Mouse (Mus musculus): ENCODE data around the gene Sorbs2. TPM values are rescaled to one million over a fixed set of nuclear protein-coding genes. Genes with fewer than 3 reads are reported as not detected.

The Sorbs2 gene
- polyA plus RNA-seq, 1 experiment from 2014 or later, result 43.2 TPM

DNA sequence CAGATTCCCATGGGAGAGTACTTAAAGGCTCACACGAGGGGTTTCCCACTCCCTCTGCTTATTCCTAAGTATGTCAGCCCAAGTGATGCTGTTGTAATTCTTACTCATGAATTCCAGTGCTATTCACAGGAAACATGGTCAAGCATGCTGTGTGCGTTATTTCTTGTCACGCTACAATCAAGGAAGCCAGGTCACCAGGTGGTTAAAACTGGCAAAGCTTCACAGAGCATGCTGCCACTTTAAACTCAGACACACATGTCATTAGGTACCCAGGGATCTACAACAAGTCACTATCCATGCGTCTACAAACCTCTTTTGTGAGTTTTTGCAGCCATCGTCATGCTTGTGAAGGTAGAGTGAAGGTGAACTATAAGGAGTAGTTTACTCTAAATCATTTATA lies 267.3 kb downstream of the Sorbs2 start:
- Histone ChIP-seq H3K9ac (no peak overlapping the region), H3K4me2 (no peak overlapping the region), H3K4me3 (replicated peaks) (no peak overlapping the region), H3K4me1 (no peaks in the 10 kb centered on the region), H3K36me3 (peaks cover 39% of the 10 kb centered on the region), H3K27me3 (no peaks in the 10 kb centered on the region), H3K27ac (no peak overlapping the region), H3K9me3 (replicated peaks) (no peaks in the 10 kb centered on the region)
- WGBS, result 83% methylated on average over 5 of the region's 5 CpGs
- ATAC-seq (replicated peaks; ENCODE audit: low FRiP score), result no peak

DNA sequence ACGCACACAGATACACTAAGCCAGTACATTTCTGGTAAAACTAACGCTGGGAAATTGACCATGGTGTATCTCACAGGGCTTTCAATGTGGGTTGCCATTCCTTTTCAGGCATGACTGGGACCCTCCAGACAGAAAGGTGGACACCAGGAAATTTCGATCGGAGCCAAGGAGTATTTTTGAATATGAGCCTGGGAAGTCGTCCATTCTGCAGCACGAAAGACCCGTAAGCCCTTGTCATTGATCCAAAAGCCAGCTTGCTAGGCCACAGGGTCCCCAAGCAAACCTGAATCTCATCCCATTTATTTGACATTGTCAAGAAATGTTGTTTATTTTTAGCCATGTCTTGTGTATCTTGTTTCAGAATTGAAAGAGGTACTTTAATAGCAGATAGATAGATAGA lies 267.9 kb downstream of the Sorbs2 start:
- Histone ChIP-seq H3K27ac (no peak overlapping the region), H3K9me3 (replicated peaks) (no peaks in the 10 kb centered on the region), H3K36me3 (peaks cover 33% of the 10 kb centered on the region), H3K9ac (no peak overlapping the region), H3K4me1 (no peaks in the 10 kb centered on the region), H3K4me3 (replicated peaks) (no peak overlapping the region), H3K27me3 (no peaks in the 10 kb centered on the region), H3K4me2 (no peak overlapping the region)
- 94% methylated on average over 7 of the region's 7 CpGs for WGBS
- ATAC-seq (replicated peaks; ENCODE audit: low FRiP score), result no peak

DNA sequence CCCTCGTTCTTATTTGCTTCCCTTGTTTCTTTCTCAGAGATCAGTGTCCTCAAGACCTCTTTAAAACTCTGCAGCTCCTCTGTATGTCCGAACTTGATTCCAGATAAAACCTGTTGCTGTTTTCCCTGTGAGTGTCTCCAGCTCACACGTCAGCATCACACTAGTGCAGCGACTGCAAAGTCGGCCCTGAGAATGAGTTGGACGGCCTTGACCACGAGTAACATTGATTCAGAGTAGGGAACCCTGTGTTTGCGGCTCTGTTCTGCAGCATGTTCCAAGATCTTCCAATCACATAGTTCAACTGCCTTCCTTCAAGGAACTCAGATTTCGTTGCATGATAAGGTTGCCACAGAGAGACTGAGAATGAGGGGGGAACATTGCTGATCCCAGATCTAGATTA lies 268.8 kb downstream of the Sorbs2 start:
- no peak overlapping the region for H3K4me3 ChIP-seq (replicated peaks)
- ATAC-seq (replicated peaks; ENCODE audit: low FRiP score), result no peak
- no peaks in the 10 kb centered on the region for H3K9me3 ChIP-seq (replicated peaks)
- no peak overlapping the region for H3K4me2 ChIP-seq
- WGBS, result 87% methylated on average over 9 of the region's 9 CpGs
- no peaks in the 10 kb centered on the region for H3K4me1 ChIP-seq
- no peaks in the 10 kb centered on the region for H3K27me3 ChIP-seq
- H3K9ac ChIP-seq, result no peak overlapping the region
- H3K27ac ChIP-seq, result no peak overlapping the region
- H3K36me3 ChIP-seq, result peaks cover 28% of the 10 kb centered on the region

DNA sequence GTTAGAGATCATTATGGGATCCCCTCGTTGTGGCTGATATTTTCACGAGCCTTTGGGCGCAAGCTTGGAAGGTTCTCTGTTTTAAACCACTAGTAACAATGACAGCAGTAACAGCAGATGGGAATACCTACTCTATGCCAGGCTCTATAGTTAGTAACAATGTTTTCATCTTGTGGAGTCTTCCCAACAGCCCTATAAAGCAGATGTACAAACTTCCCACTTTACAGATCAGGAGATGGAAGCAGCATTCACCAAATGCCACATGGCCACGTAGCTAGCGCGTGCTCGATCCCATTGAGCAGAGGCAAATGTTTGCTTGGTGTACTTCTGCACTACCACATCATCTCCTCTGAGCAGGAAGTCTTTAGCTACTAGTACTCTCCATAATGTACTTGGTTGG lies 269.4 kb downstream of the Sorbs2 start:
- Histone ChIP-seq H3K4me2 (no peak overlapping the region), H3K9ac (no peak overlapping the region), H3K9me3 (replicated peaks) (no peaks in the 10 kb centered on the region), H3K4me1 (no peaks in the 10 kb centered on the region), H3K27me3 (no peaks in the 10 kb centered on the region), H3K4me3 (replicated peaks) (no peak overlapping the region), H3K36me3 (peaks cover 22% of the 10 kb centered on the region), H3K27ac (no peak overlapping the region)
- WGBS, result 94% methylated on average over 7 of the region's 7 CpGs
- ATAC-seq (replicated peaks; ENCODE audit: low FRiP score), result no peak

DNA sequence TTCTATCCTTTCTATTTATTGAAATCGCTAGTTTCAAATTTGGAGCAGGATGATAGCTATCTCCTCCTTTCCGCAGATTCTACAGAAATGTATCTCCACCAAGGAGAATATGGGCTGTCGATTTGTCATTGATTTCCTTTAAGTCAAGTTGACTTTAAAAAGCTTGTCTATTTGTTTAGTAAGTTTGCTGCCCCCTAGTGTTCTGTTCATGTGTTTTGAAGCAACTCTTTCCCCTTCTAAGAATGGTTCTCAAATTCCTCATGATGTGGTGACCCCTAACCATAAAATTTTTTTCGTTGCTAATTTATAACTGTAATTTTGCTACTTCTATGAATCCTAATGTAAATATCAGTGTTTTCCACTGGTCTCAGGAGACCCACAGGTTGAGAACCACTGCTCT lies 273.0 kb downstream of the Sorbs2 start:
- Histone ChIP-seq H3K27me3 (no peaks in the 10 kb centered on the region), H3K4me1 (no peaks in the 10 kb centered on the region), H3K27ac (no peak overlapping the region), H3K9ac (no peak overlapping the region), H3K4me2 (no peak overlapping the region), H3K4me3 (replicated peaks) (no peak overlapping the region), H3K36me3 (peaks cover 9% of the 10 kb centered on the region; the same call in 1 of the 2 replicates), H3K9me3 (replicated peaks) (no peaks in the 10 kb centered on the region)
- 55% methylated on average over 4 of the region's 4 CpGs for WGBS
- no peak for ATAC-seq (replicated peaks; ENCODE audit: low FRiP score)

DNA sequence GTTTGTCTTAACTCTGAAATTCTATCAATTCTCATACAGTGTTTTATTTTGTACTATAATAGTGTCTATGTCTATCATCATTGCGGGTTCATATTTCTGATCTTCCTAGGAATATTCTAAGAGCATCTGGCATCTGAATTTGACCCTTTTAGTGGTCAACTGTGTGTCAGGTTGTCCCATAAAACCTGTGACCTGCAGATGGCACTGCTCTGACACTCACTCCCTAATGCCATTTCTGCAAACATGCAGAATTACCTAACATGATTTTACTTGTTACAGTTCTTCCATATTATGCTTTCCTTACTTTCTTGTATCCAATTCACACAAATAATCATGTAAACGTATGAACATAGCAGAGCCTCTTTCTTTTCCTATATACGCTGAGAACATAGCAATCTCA lies 281.0 kb downstream of the Sorbs2 start:
- Histone ChIP-seq H3K36me3 (peaks cover 7% of the 10 kb centered on the region; the same call in 1 of the 2 replicates), H3K4me1 (no peaks in the 10 kb centered on the region), H3K27ac (no peak overlapping the region), H3K27me3 (no peaks in the 10 kb centered on the region), H3K9me3 (replicated peaks) (no peaks in the 10 kb centered on the region), H3K4me2 (no peak overlapping the region), H3K4me3 (replicated peaks) (no peak overlapping the region), H3K9ac (no peak overlapping the region)
- no peak for ATAC-seq (replicated peaks; ENCODE audit: low FRiP score)
- 82% methylated on average over 3 of the region's 3 CpGs for WGBS

DNA sequence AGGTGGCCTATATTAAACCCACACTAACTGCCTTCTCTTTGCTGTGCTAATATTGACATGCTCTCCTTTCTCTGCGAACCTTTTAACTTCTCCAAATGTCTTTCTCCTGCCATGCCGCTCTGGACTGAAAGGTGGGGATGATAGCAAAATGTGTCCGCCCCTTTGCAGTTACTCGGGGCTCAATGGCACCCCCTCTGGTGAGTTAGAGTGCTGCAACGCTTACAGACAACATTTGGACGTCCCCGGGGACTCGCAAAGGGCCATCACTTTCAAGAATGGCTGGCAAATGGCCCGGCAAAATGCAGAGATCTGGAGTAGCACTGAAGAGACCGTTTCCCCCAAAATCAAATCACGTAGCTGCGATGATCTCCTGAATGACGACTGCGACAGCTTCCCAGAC lies 287.3 kb downstream of the Sorbs2 start:
- Histone ChIP-seq H3K27me3 (no peaks in the 10 kb centered on the region), H3K27ac (no peak overlapping the region), H3K9ac (no peak overlapping the region), H3K4me3 (replicated peaks) (no peak overlapping the region), H3K9me3 (replicated peaks) (no peaks in the 10 kb centered on the region), H3K4me2 (no peak overlapping the region), H3K4me1 (no peaks in the 10 kb centered on the region), H3K36me3 (peaks cover 24% of the 10 kb centered on the region)
- ATAC-seq (replicated peaks; ENCODE audit: low FRiP score), result no peak
- 89% methylated on average over 14 of the region's 14 CpGs for WGBS

DNA sequence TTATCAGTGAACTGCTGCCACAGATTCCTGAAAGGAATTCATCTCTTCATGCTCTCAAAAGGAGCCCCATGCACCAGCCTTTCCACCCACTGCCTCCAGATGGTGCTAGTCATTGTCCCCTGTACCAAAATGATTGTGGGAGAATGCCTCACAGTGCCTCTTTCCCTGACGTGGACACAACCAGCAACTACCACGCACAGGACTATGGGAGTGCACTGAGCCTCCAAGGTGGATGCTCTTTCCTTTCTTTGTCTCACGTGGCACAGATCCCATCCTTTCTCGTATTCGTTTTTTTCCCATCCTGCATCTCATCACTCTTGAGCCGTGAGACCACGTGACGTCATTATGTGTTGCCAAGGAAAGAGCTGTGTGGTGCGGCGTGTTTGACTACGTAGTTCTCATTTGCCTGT lies 288.7 kb downstream of the Sorbs2 start:
- 69% methylated on average over 11 of the region's 11 CpGs for WGBS
- no peak overlapping the region for H3K9ac ChIP-seq
- H3K4me3 ChIP-seq (replicated peaks), result no peak overlapping the region
- H3K27me3 ChIP-seq, result no peaks in the 10 kb centered on the region
- H3K9me3 ChIP-seq (replicated peaks), result no peaks in the 10 kb centered on the region
- no peaks in the 10 kb centered on the region for H3K4me1 ChIP-seq
- ATAC-seq (replicated peaks; ENCODE audit: low FRiP score), result no peak
- 0 out of 2 replicates have a peak overlapping the region, but pooled peaks have one; percentile 3 for H3K4me2 ChIP-seq
- peaks cover 33% of the 10 kb centered on the region for H3K36me3 ChIP-seq
- no peak overlapping the region for H3K27ac ChIP-seq

DNA sequence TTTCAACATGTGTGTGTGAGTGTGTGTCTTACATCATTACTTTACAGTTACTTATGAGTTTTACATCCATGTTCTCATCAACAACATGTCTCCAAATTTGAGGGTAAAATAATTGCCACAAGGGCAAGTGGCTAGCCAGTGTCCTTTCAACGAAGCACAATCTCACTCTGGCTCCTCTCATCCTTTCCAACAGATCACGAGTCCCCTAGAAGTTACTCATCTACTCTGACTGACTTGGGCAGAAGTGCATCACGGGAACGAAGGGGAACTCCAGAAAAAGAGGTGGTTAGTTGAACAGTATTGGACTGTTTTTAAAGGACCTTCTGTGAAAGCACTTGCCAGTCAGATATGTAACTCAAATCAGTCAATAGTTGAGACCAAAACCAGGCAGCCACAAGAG lies 291.9 kb downstream of the Sorbs2 start:
- H3K9me3 ChIP-seq (replicated peaks), result no peaks in the 10 kb centered on the region
- H3K4me1 ChIP-seq, result no peaks in the 10 kb centered on the region
- no peak for ATAC-seq (replicated peaks; ENCODE audit: low FRiP score)
- H3K27ac ChIP-seq, result no peak overlapping the region
- WGBS, result 89% methylated on average over 4 of the region's 4 CpGs
- H3K9ac ChIP-seq, result no peak overlapping the region
- no peak overlapping the region for H3K4me2 ChIP-seq
- H3K27me3 ChIP-seq, result no peaks in the 10 kb centered on the region
- peaks cover 37% of the 10 kb centered on the region for H3K36me3 ChIP-seq
- H3K4me3 ChIP-seq (replicated peaks), result no peak overlapping the region

DNA sequence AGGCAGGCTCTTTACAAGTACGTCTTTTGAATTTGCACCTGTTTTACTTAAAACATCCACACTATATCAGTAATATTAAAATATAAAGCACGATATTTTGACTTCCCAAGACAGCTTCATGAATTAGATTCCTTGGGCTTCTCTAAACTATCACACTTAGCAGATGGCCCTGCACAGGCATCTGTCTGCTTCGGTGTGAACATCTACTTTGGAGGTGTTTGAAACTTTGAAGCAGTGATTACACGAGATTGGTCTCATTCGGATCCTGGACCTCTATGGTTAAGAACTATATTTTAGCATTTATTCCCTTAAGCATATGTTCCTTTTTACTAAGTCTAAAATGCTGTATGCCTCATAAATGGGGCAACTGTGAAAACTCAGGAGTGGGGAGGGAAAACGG lies 301.0 kb downstream of the Sorbs2 start:
- no peaks in the 10 kb centered on the region for H3K4me1 ChIP-seq
- no peak overlapping the region for H3K27ac ChIP-seq

DNA sequence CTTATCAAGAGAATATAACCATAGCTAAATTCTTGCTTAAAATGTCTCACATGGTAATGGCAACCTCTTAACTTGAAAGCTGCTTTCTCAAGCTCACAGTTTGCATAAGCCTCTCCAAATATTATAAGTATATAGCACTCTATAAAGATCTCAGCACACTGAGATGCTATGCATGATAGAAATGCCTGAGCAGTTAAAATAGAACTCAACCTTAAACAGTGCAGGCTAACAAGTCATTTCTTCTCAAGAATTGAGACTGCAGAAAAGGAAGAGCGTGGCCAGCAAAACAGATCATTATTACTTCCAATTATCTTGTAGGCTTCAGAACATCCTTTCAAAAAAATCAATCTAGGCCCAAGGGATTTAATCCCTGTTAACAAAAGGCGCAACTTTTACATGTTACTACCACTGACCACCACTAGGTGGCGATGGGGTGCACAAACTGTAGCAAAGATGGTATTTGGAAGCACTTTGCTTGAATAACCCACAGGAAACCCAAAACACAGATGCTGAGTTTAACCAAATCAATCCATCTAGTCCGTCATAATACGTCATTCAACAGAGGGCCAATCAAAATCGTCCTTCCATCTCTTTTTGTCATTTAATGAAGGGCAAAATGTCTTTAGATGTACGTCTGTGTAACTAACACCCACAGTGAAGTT lies 309.3 kb downstream of the Sorbs2 start:
- no peak overlapping the region for H3K27ac ChIP-seq
- ATAC-seq (replicated peaks; ENCODE audit: low FRiP score), result no peak
- no peak overlapping the region for H3K9ac ChIP-seq
- H3K36me3 ChIP-seq, result 0 out of 2 replicates have a peak, but pooled peaks cover 5% of the 10 kb centered on the region
- no peak overlapping the region for H3K4me2 ChIP-seq
- H3K4me3 ChIP-seq (replicated peaks), result no peak overlapping the region
- no peaks in the 10 kb centered on the region for H3K27me3 ChIP-seq
- no peaks in the 10 kb centered on the region for H3K9me3 ChIP-seq (replicated peaks)
- H3K4me1 ChIP-seq, result no peaks in the 10 kb centered on the region
- 32% methylated on average over 7 of the region's 7 CpGs for WGBS

More for the DNA sequence above, 301.0 kb downstream of the Sorbs2 start:
- H3K4me3 ChIP-seq (replicated peaks), result no peak overlapping the region
- H3K9ac ChIP-seq, result no peak overlapping the region
- no peak for ATAC-seq (replicated peaks; ENCODE audit: low FRiP score)
- H3K9me3 ChIP-seq (replicated peaks), result no peaks in the 10 kb centered on the region
- no peaks in the 10 kb centered on the region for H3K27me3 ChIP-seq
- WGBS, result 90% methylated on average over 6 of the region's 6 CpGs
- no peak overlapping the region for H3K4me2 ChIP-seq
- peaks cover 37% of the 10 kb centered on the region for H3K36me3 ChIP-seq

DNA sequence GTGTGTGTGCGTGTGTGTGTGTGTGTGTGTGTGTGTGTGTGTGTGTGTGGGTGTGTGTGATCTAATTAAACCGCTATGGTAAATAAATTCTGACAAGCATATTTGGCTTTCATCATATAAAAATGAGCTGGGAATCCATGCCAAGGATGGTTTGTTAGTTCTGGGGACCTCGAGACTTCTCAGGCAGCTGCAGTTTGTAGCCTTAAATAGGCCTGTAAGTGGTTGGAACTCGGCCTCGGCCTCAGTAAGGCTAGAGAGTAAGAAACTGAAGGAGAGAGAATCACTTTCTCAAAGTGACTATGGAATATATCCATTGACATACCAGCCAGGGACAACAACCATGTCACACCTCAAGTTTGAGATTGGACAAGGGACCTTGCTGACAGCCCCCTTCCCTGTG lies 314.1 kb downstream of the Sorbs2 start:
- Histone ChIP-seq H3K4me3 (replicated peaks) (no peak overlapping the region), H3K27me3 (no peaks in the 10 kb centered on the region), H3K4me2 (no peak overlapping the region), H3K36me3 (peaks cover 9% of the 10 kb centered on the region; the same call in 1 of the 2 replicates), H3K9ac (no peak overlapping the region), H3K27ac (peak overlapping the region; percentile 2; the same call in 1 of the 2 replicates), H3K9me3 (replicated peaks) (no peaks in the 10 kb centered on the region), H3K4me1 (no peaks in the 10 kb centered on the region)
- WGBS, result 75% methylated on average over 5 of the region's 5 CpGs
- ATAC-seq (replicated peaks; ENCODE audit: low FRiP score), result no peak

DNA sequence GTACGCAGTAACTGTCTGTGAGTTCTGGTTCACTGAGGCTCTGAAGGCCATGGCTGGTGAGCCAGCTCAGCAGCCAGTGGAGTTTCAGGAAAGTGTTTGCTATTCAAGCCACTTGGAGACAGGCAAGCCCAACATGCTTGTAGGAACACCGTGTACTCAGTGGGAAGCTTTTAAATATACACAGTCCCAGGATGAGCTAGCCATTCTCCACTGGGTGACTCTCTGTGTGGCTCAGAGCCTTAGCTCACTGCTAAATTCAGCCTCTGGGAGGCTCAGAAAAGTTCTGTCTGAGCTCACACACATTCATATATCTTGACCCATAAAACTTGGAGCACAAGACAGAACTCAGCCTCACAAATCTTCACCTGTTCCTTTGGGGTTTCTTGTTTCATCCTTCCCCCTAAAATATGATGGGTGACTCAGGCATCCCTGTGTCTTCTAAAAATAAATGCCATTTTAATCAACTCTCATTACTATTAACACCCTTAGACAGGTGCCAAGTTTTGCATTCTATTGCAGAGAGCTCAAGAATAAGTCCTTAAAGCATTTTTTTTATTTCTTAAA lies 322.5 kb downstream of the Sorbs2 start:
- no peak overlapping the region for H3K4me3 ChIP-seq (replicated peaks)
- no peak for ATAC-seq (replicated peaks; ENCODE audit: low FRiP score)
- WGBS, result 86% methylated on average over 2 of the region's 2 CpGs
- no peak overlapping the region for H3K9ac ChIP-seq
- H3K9me3 ChIP-seq (replicated peaks), result no peaks in the 10 kb centered on the region
- H3K36me3 ChIP-seq, result peaks cover 3% of the 10 kb centered on the region; the same call in 1 of the 2 replicates
- no peak overlapping the region for H3K4me2 ChIP-seq
- H3K27me3 ChIP-seq, result no peaks in the 10 kb centered on the region
- no peak overlapping the region for H3K27ac ChIP-seq
- H3K4me1 ChIP-seq, result no peaks in the 10 kb centered on the region
